ENCODE assay signal across 8 mouse cellular contexts in genomic region chr13:41643798-41644197, GRCm38 (mm10). TPM values are rescaled to one million over a fixed set of nuclear protein-coding genes. Genes with fewer than 3 reads are reported as not detected.
DNase-seq lines count a peak whose midpoint lies in the region; ATAC-seq and TF ChIP-seq lines count a peak whose summit lies in the region.

No protein-coding gene starts in this region.

- H3K9ac ChIP-seq in heart, postnatal 0 days (replicated peaks; ENCODE audit: low read depth, low read length) = no peak overlapping the region
- H3K9ac ChIP-seq in lung, embryonic 15.5 days = no peak overlapping the region

- peak; percentile 96 for ATAC-seq in heart, postnatal 0 days (ENCODE audit: insufficient read depth, low read depth)
- peak; percentile 75; the same call in 1 of the 2 replicates for ATAC-seq in lung, embryonic 15.5 days (ENCODE audit: borderline replicate concordance, extremely low read depth, low FRiP score, low TSS enrichment)

- no peaks in the 10 kb centered on the region for H3K27me3 ChIP-seq in heart, postnatal 0 days (ENCODE audit: control insufficient read depth, insufficient read depth, low read length)
- H3K27me3 ChIP-seq in lung, embryonic 15.5 days = no peaks in the 10 kb centered on the region

- peak; percentile 51 for DNase-seq in embryo, embryonic 10 days (ENCODE audit: low spot score)
- DNase-seq in embryo, embryonic 9.5 days (ENCODE audit: extremely low spot score) = no peak
- peak; percentile 30 for DNase-seq in adrenal gland, postnatal 10 days
- peak; percentile 92 for DNase-seq in heart, postnatal 0 days (ENCODE audit: low spot score)
- DNase-seq in c-Kit-positive CD71-positive TER-119-positive erythroid progenitor cells, embryonic 14.5 days (ENCODE audit: low spot score) = no peak
- DNase-seq in frontal cortex, postnatal 25 days (ENCODE audit: low spot score in 2 of 2) = no peak
- no peak for DNase-seq in left cerebral cortex, adult 9 months (ENCODE audit: low spot score in 2 of 2)

- 15% methylated on average over 7 of the region's 7 CpGs for WGBS in heart, postnatal 0 days
- 26% methylated on average over 7 of the region's 7 CpGs for WGBS in lung, embryonic 15.5 days

- H3K4me3 ChIP-seq in heart, postnatal 0 days (ENCODE audit: low read depth, low read length) = no peak overlapping the region
- H3K4me3 ChIP-seq in lung, embryonic 15.5 days = no peak overlapping the region

- no peak for TF ChIP-seq CTCF in heart, postnatal 0 days (IDR thresholded peaks at IDR 0.05; ENCODE audit: low read depth)

- H3K4me2 ChIP-seq in heart, postnatal 0 days (ENCODE audit: low read depth, low read length) = no peak overlapping the region
- H3K4me2 ChIP-seq in lung, embryonic 15.5 days = no peak overlapping the region

- peak; percentile 71; the same call in 1 of the 2 replicates for TF ChIP-seq EP300 in heart, postnatal 0 days (IDR thresholded peaks at IDR 0.05; ENCODE audit: low read depth)

- peaks cover 10% of the 10 kb centered on the region for H3K4me1 ChIP-seq in heart, postnatal 0 days (ENCODE audit: control insufficient read depth, insufficient read depth)
- peaks cover 27% of the 10 kb centered on the region for H3K4me1 ChIP-seq in lung, embryonic 15.5 days

- no peaks in the 10 kb centered on the region for H3K36me3 ChIP-seq in heart, postnatal 0 days (replicated peaks; ENCODE audit: control insufficient read depth, insufficient read depth, low read length)
- H3K36me3 ChIP-seq in lung, embryonic 15.5 days = no peaks in the 10 kb centered on the region

- peak overlapping the region; percentile 97 for H3K27ac ChIP-seq in heart, postnatal 0 days (ENCODE audit: low read depth)
- H3K27ac ChIP-seq in lung, embryonic 15.5 days = peak overlapping the region; percentile 77

- H3K9me3 ChIP-seq in heart, postnatal 0 days (replicated peaks; ENCODE audit: control insufficient read depth, low read length) = no peaks in the 10 kb centered on the region
- no peaks in the 10 kb centered on the region for H3K9me3 ChIP-seq in lung, embryonic 15.5 days

RNA-seq across cellular contexts. Expression of gene Tmem170b, which starts 38.1 kb away (rescaled TPM):
- 10 to 100 TPM; 23.6 TPM for total RNA-seq in adrenal gland, postnatal 10 days (2021)
- 4.4 and 5.3 TPM in 2 replicates for total RNA-seq in heart, postnatal 0 days (2014; rRNA removed; ENCODE audit: low replicate concordance)
- 7.9 and 8.1 TPM in 2 replicates for polyA plus RNA-seq in heart, postnatal 0 days (2015; fragmentation: Nextera tagmentation; extraction: Ambion mirVana)
- 10.0 and 11.2 TPM in 2 replicates for polyA plus RNA-seq in lung, embryonic 15.5 days (2015; fragmentation: Nextera tagmentation; extraction: Ambion mirVana)

Comparison
In these comparisons a context has a peak if more than half of its experiments do, and no peak if none do; other contexts are left out.
1. DNase-seq: peak in embryo, embryonic 10 days (single experiment), adrenal gland, postnatal 10 days (single experiment) and heart, postnatal 0 days (single experiment); none in embryo, embryonic 9.5 days (single experiment), c-Kit-positive CD71-positive TER-119-positive erythroid progenitor cells, embryonic 14.5 days (single experiment), frontal cortex, postnatal 25 days (0 of 2) and left cerebral cortex, adult 9 months (0 of 2).